Mouse (Mus musculus): ENCODE measurements around the gene Osgepl1. TPM values are rescaled to one million over a fixed set of nuclear protein-coding genes. Genes with fewer than 3 reads are reported as not detected.
"Not testable (repeated sequence)": the region's sequence is repeated elsewhere in the genome, so short reads cannot be mapped to it uniquely, and the experiment has no call there.

Osgepl1 gene
- polyA plus RNA-seq (2014; fragmentation: Nextera tagmentation; extraction: Ambion mirVana), result 26.7 and 27.7 TPM in 2 replicates

DNA sequence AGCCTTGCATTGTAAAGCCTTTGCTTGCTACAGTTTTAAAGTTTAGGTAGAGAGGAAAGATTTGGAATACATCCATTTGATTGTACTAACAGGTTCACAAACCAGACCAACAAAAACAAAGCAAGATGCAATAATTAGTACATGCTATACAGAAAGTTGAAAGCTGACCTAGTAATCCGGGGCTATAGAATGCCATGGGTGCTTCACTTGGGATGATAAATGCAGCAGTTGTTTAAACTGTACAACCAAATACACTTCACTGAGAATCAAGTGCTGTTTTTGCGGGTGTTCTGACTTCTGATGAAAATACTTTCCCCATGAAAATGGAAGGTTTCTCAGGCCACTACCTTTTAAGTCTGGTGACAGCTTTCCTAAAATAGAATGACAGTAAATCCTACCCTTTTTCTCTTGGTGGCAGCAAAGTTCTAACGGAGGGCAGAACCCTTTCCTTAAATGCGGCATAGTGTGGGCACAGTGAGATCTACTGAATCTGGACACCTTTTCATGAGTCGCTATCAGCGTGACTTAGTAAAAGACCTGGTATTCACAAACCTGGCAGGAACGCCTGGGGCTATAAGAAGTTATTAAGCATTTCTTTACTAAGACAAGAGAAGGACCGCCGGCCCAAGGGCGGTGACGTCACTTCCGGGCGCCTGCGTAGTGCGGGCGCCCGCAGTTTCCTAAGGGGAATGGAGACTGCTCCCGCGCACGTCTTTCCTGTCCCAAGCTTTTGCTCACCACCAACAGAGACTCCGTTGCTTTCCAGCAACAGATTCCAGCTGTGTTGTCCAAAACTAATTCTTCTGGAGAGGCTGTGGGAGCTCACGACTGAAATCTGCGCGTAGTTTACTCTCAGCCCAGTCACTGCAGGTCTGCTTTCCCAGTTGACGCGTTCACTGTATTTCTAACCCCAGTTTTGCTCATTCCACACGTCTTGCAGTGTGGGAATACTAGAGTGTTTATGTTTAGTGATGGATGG lies at the start of gene Osgepl1:
Osgepl1 (plus strand) TSS at position 636 of the 979 bp plus-strand sequence.
- no peaks in the 10 kb centered on the region for H3K4me1 ChIP-seq (replicated peaks; ENCODE audit: control insufficient read depth, insufficient read depth, low read length)
- no peaks in the 10 kb centered on the region for H3K9me3 ChIP-seq (ENCODE audit: control insufficient read depth, low read length)
- ATAC-seq (replicated peaks; ENCODE audit: low FRiP score, low TSS enrichment, low read depth) (peak; percentile 96), DNase-seq (ENCODE audit: low spot score) (peak; percentile 92)
- peak within 1 kb of the TSS; percentile 89 for H3K27ac ChIP-seq (ENCODE audit: low read depth)
- no peaks in the 10 kb centered on the region for H3K27me3 ChIP-seq (replicated peaks; ENCODE audit: control insufficient read depth, insufficient read depth, low read length)
- H3K4me3 ChIP-seq (ENCODE audit: low read depth, low read length), result peak within 1 kb of the TSS; percentile 78
- peak within 1 kb of the TSS; percentile 55 for H3K4me2 ChIP-seq (ENCODE audit: low read length)
- peak within 1 kb of the TSS; percentile 74 for H3K9ac ChIP-seq (ENCODE audit: low read length)
- peaks cover 23% of the 10 kb centered on the region for H3K36me3 ChIP-seq (ENCODE audit: control insufficient read depth, insufficient read depth, low read length)
- WGBS, result 2% methylated on average over 27 of the region's 27 CpGs

DNA sequence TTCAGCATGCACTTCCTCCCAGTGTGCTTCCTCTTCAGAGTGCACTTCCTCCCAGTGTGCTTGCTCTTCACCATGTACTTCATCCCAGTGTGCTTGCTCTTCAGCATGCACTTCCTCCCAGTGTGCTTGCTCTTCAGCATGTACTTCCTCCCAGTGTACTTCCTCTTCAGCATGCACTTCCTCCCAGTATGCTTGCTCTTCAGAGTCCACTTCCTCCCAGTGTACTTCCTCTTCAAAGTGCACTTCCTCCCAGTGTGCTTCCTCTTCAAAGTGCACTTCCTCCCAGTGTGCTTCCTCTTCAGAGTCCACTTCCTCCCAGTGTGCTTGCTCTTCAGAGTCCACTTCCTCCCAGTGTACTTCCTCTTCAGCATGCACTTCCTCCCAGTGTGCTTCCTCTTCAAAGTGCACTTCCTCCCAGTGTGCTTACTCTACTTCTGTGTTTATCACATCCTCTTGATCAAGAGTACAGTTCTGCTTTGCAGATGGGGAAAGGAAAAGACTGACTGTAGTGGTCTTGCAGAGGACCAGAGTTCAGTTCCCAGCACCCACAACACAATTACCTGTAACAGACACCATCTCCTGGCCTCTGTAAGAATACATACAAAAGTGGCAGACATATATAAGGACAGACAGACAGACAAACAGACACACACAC lies 48.3 kb upstream of the Osgepl1 start:
- H3K4me1 ChIP-seq (replicated peaks; ENCODE audit: control insufficient read depth, insufficient read depth, low read length); H3K4me3 ChIP-seq (ENCODE audit: low read depth, low read length); H3K27ac ChIP-seq (ENCODE audit: low read depth); H3K36me3 ChIP-seq (ENCODE audit: control insufficient read depth, insufficient read depth, low read length); H3K27me3 ChIP-seq (replicated peaks; ENCODE audit: control insufficient read depth, insufficient read depth, low read length); H3K9ac ChIP-seq (ENCODE audit: low read length); H3K4me2 ChIP-seq (ENCODE audit: low read length); DNase-seq (ENCODE audit: low spot score); ATAC-seq (replicated peaks; ENCODE audit: low FRiP score, low TSS enrichment, low read depth); H3K9me3 ChIP-seq (ENCODE audit: control insufficient read depth, low read length): not testable (repeated sequence)

DNA sequence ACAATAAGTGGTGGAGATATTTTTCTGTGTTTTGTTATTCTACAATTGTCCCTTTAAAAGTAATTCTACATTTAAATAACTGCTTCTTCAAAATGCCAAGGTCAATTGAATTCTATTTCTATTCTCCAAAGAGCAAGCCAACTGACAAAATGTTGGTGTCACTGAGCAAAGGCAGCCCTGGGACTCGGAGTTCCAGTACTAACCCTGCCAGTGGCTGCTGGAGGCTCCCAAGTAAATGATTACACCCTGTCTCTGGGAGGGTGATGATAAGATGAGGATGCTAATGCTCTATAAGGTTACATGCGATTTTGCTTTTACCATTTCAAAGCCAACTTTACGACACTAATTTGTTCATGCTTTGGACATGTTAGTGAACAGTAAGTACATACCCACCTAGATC lies 43.5 kb upstream of the Osgepl1 start:
- H3K36me3 ChIP-seq (ENCODE audit: control insufficient read depth, insufficient read depth, low read length), result peaks cover 8% of the 10 kb centered on the region; the same call in 1 of the 2 replicates
- H3K27me3 ChIP-seq (replicated peaks; ENCODE audit: control insufficient read depth, insufficient read depth, low read length), result no peaks in the 10 kb centered on the region
- H3K9ac ChIP-seq (ENCODE audit: low read length), result no peak overlapping the region
- DNase-seq (ENCODE audit: low spot score) (no peak), ATAC-seq (replicated peaks; ENCODE audit: low FRiP score, low TSS enrichment, low read depth) (no peak)
- H3K4me1 ChIP-seq (replicated peaks; ENCODE audit: control insufficient read depth, insufficient read depth, low read length), result no peaks in the 10 kb centered on the region
- H3K4me3 ChIP-seq (ENCODE audit: low read depth, low read length), result no peak overlapping the region
- H3K9me3 ChIP-seq (ENCODE audit: control insufficient read depth, low read length), result no peaks in the 10 kb centered on the region
- H3K27ac ChIP-seq (ENCODE audit: low read depth), result no peak overlapping the region
- H3K4me2 ChIP-seq (ENCODE audit: low read length), result no peak overlapping the region
- 81% methylated on average over 3 of the region's 3 CpGs for WGBS

DNA sequence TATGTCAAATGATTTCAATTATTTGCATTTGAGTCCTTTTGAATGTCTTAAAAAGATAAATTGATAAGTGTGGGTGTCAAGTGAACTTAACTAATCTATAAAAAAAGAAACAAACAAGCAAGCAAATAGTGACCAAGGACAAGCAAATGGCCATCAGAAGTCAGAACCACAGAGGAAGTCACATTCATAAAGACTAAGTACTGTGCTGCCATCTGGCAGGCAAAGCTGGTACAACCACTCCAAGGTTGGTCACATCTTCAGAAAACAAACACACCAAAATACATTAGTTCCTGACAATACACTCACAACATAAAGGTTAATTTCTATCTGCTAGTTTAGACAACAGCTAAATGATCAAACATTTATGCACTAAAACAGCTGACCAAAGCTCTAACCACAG lies 40.8 kb upstream of the Osgepl1 start:
- ATAC-seq (replicated peaks; ENCODE audit: low FRiP score, low TSS enrichment, low read depth) (no peak), DNase-seq (ENCODE audit: low spot score) (no peak)

DNA sequence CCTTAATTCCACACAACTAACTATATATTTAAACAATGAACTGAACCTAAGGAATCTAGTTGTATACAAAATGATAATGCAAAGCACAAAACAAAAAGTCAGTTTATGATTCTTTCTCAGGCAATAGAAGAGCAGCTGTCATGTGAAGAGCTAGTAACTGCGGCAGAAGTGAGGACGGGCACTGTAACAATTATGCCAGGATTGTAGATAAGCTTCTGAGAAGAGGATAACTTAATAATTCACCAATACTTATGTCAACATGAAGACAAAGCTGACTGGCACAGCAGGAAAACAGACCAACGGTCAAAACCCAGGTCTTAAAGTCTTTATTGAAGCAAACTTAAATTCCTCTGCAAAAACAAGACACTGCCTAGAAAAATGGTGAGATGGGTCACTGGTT lies 22.2 kb upstream of the Osgepl1 start:
- H3K4me2 ChIP-seq (ENCODE audit: low read length), result no peak overlapping the region
- H3K4me3 ChIP-seq (ENCODE audit: low read depth, low read length), result no peak overlapping the region
- no peak overlapping the region for H3K27ac ChIP-seq (ENCODE audit: low read depth)
- DNase-seq (ENCODE audit: low spot score) (no peak), ATAC-seq (replicated peaks; ENCODE audit: low FRiP score, low TSS enrichment, low read depth) (no peak)
- no peaks in the 10 kb centered on the region for H3K9me3 ChIP-seq (ENCODE audit: control insufficient read depth, low read length)
- no peak overlapping the region for H3K9ac ChIP-seq (ENCODE audit: low read length)
- 71% methylated on average over 3 of the region's 3 CpGs for WGBS
- no peaks in the 10 kb centered on the region for H3K36me3 ChIP-seq (ENCODE audit: control insufficient read depth, insufficient read depth, low read length)
- H3K4me1 ChIP-seq (replicated peaks; ENCODE audit: control insufficient read depth, insufficient read depth, low read length), result no peaks in the 10 kb centered on the region
- no peaks in the 10 kb centered on the region for H3K27me3 ChIP-seq (replicated peaks; ENCODE audit: control insufficient read depth, insufficient read depth, low read length)

More for the DNA sequence above, 40.8 kb upstream of the Osgepl1 start:
- no peaks in the 10 kb centered on the region for H3K4me1 ChIP-seq (replicated peaks; ENCODE audit: control insufficient read depth, insufficient read depth, low read length)
- H3K4me2 ChIP-seq (ENCODE audit: low read length), result no peak overlapping the region
- H3K9me3 ChIP-seq (ENCODE audit: control insufficient read depth, low read length), result no peaks in the 10 kb centered on the region
- H3K36me3 ChIP-seq (ENCODE audit: control insufficient read depth, insufficient read depth, low read length), result peaks cover 8% of the 10 kb centered on the region; the same call in 1 of the 2 replicates
- no peak overlapping the region for H3K27ac ChIP-seq (ENCODE audit: low read depth)
- H3K4me3 ChIP-seq (ENCODE audit: low read depth, low read length), result no peak overlapping the region
- no peak overlapping the region for H3K9ac ChIP-seq (ENCODE audit: low read length)
- H3K27me3 ChIP-seq (replicated peaks; ENCODE audit: control insufficient read depth, insufficient read depth, low read length), result no peaks in the 10 kb centered on the region

DNA sequence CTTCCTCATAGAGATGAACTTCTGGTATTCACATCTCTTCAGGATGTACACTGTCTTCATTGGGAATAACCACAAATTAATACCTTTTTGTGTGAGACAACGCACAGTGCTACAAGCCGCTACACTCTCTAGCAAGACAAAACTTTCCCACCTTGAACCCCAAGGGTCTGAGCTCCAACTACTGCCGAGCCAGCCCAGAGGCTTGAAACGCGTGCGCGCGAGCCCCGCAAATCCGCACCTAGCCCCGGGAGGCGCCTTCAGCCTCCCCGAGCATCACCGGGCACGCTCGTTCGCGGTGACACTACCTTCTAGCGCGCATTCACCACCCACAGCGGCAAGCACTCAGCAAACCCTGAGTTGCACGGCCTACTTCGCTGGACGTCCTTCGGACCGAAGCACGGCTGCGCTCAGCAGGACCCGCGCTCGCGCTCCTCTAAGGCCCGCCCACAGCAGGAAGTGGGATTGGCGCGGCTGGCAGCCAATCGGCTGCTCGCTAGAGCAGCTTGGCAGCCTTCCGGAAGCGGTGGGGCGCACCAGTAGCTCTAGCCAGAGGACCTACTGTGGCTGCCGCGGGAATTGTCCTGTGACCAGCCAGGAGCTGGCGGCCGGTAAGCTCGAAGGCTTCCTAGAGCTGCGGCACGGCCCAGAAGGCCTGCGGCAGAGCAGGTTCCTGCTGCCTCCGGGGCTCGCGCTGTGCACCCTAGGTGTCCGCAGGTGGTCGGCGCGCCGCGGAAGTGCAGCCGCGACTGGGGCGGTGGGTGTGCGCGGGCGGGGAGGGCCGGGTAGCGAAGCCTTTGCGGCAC lies 16.6 kb upstream of the Osgepl1 start, which contains the start of the genes Pms1, Ormdl1 and Gm28778:
Pms1 (minus strand) TSS at position 438 of the 803 bp plus-strand sequence.
Ormdl1 (plus strand) TSS at position 515 of the 803 bp plus-strand sequence.
Gm28778 (plus strand) TSS at position 531 of the 803 bp plus-strand sequence.
- peak within 1 kb of the TSS; percentile 69 for H3K9ac ChIP-seq (ENCODE audit: low read length)
- H3K27me3 ChIP-seq (replicated peaks; ENCODE audit: control insufficient read depth, insufficient read depth, low read length), result no peaks in the 10 kb centered on the region
- H3K4me1 ChIP-seq (replicated peaks; ENCODE audit: control insufficient read depth, insufficient read depth, low read length), result no peaks in the 10 kb centered on the region
- DNase-seq (ENCODE audit: low spot score) (peak; percentile 98), ATAC-seq (replicated peaks; ENCODE audit: low FRiP score, low TSS enrichment, low read depth) (peak; percentile 100)
- H3K4me2 ChIP-seq (ENCODE audit: low read length), result peak within 1 kb of the TSS; percentile 70
- H3K4me3 ChIP-seq (ENCODE audit: low read depth, low read length), result peak within 1 kb of the TSS; percentile 83
- no peaks in the 10 kb centered on the region for H3K9me3 ChIP-seq (ENCODE audit: control insufficient read depth, low read length)
- WGBS, result under 1% methylated on average over 66 of the region's 66 CpGs
- H3K36me3 ChIP-seq (ENCODE audit: control insufficient read depth, insufficient read depth, low read length), result no peaks in the 10 kb centered on the region
- H3K27ac ChIP-seq (ENCODE audit: low read depth), result peak within 1 kb of the TSS; percentile 86

DNA sequence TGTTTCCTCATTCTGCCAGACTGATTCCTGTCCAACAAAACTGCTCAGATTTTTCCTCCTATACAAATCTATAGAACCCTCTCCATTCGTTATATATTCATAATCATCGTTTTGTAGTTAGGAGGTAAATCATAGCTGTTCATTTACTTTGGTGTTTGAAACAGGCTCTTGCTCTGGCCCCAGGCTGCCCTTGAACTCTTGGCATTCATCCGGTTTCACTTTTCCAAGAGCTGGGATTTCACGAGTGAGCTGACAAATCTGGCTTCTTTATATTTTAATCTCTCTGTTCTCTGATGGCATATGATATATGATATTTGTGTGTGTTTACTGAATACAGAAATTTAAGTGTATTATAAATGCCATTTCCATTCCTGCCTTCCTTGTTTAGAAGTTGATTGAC lies 12.9 kb upstream of the Osgepl1 start:
- ATAC-seq (replicated peaks; ENCODE audit: low FRiP score, low TSS enrichment, low read depth) (no peak), DNase-seq (ENCODE audit: low spot score) (no peak)
- Histone ChIP-seq H3K9ac (ENCODE audit: low read length) (no peak overlapping the region), H3K27ac (ENCODE audit: low read depth) (no peak overlapping the region), H3K27me3 (replicated peaks; ENCODE audit: control insufficient read depth, insufficient read depth, low read length) (no peaks in the 10 kb centered on the region), H3K9me3 (ENCODE audit: control insufficient read depth, low read length) (no peaks in the 10 kb centered on the region), H3K4me2 (ENCODE audit: low read length) (no peak overlapping the region), H3K4me1 (replicated peaks; ENCODE audit: control insufficient read depth, insufficient read depth, low read length) (no peaks in the 10 kb centered on the region), H3K4me3 (ENCODE audit: low read depth, low read length) (no peak overlapping the region), H3K36me3 (ENCODE audit: control insufficient read depth, insufficient read depth, low read length) (no peaks in the 10 kb centered on the region; the same call in 1 of the 2 replicates)
- WGBS, result 84% methylated on average over 4 of the region's 4 CpGs
